Mouse (Mus musculus): ENCODE results near the gene Cadm2.
A peak's percentile ranks its signal among the peaks of the same experiment; 100 is the strongest.

The Cadm2 gene

DNA sequence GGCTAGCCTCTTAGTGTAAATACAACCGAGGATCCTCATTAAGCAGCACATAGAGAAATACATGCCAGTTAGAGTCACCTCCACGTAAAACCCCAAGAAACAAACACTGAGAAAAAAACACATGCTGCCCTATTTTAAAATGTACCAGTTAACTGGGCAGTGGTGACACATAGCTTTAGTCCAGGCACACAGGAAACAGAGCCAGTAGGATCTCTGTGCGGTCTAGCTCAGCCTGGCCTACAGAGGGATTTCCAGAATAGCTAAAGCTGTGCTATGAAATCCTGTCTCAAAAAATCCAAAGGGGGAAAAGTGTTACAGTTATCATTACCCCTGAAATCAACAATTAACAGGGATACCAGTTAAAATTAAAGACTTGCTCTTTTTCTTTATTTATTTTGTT is 498.9 kb downstream of the Cadm2 start:
- no peak for DNase-seq

DNA sequence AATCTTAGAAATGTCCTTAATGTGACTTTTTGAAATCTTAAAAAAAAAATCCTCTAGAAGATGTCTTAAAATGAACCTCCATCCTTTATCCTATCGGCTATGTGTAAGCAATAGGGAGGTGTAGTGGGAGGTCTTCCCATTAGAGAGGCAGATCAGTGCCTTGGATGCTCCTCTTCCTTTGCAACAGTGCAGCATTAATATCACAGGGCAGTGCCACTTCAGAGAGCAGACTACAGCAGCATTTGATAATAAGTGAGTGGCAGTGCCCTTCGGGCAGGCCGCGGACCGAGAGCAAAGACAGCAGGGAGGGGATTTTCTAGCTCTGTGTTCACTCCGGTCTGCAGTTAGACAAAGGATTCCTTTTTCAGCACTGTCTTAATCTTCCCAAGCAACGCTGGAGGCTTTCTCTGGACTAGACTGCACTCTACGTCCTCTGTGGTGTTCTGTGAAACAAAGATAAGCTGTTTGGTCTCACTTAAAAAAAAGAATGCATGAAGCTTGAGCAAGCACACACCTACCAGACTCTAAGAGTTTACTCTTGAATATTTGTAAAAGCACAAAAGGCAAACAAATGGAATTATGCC is 514.1 kb downstream of the Cadm2 start:
- DNase-seq = no peak

- peak; percentile 86 for DNase-seq
Observed at GRCm38 (mm10) chr16:67096706-67097105, 524.0 kb downstream of the Cadm2 start.

DNA sequence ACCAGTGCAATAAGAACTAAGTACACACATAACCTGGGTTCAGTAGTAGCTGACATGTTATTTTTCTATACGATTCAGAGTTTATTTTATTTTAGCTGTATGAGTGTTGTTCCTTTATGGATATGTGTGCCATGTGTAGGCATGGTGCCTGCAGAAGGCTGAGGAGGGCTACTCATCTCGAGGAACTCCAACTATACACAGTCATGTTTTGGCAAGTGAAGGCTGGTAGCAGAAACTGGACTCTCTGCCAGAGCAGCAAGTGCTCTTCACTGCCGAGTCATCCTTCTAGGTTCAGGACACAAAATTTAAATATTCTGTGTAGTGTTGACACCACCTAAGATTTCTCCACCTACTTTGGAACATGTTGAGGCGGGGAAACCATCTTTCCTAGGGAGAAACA is 524.8 kb downstream of the Cadm2 start:
- DNase-seq = no peak

- no peak for DNase-seq
Observed at GRCm38 (mm10) chr16:67089747-67090146, 531.0 kb downstream of the Cadm2 start.

DNA sequence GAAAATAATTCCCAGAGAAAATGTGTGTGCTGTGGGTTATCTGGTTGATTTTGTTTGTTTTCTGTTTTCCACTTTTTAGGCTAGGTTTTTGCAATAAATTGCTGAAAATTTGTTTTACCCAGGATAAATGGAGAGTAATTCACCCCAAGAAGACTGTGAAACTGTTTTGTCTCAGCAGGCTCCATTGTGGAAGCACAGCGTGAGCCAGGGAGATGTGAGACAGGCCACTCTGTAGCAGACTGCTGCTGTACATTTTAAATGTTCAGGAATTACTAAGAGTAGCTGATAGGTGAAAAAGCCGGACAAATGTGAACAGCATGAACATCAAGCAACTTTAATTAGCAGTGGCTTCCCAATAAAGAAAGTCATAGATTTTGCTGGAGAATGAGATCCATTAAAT is 541.4 kb downstream of the Cadm2 start:
- DNase-seq = peak; percentile 68

- no peak for DNase-seq
Observed at GRCm38 (mm10) chr16:67076169-67076895, 544.4 kb downstream of the Cadm2 start.

- DNase-seq = no peak
Observed at GRCm38 (mm10) chr16:67068461-67068860, 552.2 kb downstream of the Cadm2 start.

GRCm38 (mm10) chr16:67030918-67031317 is 589.8 kb downstream of the Cadm2 start:
- no peak for DNase-seq

- no peak for DNase-seq
Observed at GRCm38 (mm10) chr16:67019856-67020255, 600.9 kb downstream of the Cadm2 start.

- DNase-seq = no peak
Observed at GRCm38 (mm10) chr16:67017710-67018109, 603.0 kb downstream of the Cadm2 start.

- no peak for DNase-seq
Observed at GRCm38 (mm10) chr16:67003161-67003560, 617.5 kb downstream of the Cadm2 start.

DNA sequence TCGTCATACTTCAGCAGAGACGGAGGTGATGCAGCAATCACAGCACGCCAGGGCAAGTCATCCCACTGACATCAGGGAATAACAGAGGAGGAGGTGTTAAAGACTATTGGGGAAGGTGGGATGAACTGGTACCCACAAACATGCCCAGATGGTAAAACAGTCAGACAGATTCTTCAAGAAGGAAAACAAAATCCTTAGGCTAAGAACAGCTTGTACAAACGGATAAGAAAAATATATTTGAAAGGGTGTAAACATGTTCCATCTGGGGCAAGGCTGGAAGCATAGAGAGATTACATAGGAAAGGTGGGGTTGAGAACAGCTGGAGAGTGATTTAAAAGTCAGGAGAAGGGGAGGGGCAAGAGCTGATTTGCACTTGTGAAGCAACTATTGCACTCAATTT is 619.0 kb downstream of the Cadm2 start:
- DNase-seq = peak; percentile 35

- no peak for DNase-seq
Observed at GRCm38 (mm10) chr16:66997461-66997860, 623.2 kb downstream of the Cadm2 start.

- no peak for DNase-seq
Observed at GRCm38 (mm10) chr16:66987741-66988140, 633.0 kb downstream of the Cadm2 start.

DNA sequence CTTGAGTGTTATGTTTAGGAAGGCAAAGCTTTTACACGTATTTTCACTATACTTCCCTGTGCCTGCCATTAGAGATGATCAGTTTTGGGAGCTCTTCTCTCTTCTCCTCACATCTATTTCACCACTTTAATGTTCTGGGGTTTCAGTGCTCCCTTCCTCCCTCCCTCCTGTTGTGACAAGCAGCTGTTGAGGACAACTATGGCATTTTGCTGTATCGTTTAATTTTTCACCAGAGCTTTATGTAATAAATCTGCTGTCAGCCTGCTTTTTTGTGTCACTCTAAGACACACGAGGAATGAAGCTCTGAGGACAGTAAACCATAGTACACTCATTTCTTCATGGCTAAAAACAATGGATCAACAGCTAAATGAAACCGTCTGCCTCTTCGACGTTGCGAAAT is 633.8 kb downstream of the Cadm2 start:
- no peak for DNase-seq

- DNase-seq = no peak
Observed at GRCm38 (mm10) chr16:66970912-66971311, 649.8 kb downstream of the Cadm2 start.

- peak; percentile 61 for DNase-seq
Observed at GRCm38 (mm10) chr16:66969520-66970144, 651.1 kb downstream of the Cadm2 start.

DNA sequence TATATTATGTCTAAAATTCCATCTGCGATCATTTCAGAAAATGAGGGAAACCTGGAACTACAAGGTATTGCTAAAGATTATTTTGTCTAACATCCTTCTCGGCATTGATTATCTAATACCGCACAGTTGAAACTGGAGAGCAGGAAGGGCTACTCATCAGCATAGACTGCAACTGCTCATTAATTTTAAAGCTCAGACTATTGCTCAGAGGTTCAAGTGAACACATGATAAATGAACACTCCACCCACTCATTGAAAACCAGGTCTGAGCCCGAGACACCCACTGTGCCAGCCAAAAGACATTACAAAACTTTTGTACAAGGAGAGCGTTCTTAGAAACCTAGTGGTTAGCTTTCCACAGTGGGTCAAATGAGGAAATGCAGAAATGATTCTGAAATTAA is 652.4 kb downstream of the Cadm2 start:
- DNase-seq = no peak

DNA sequence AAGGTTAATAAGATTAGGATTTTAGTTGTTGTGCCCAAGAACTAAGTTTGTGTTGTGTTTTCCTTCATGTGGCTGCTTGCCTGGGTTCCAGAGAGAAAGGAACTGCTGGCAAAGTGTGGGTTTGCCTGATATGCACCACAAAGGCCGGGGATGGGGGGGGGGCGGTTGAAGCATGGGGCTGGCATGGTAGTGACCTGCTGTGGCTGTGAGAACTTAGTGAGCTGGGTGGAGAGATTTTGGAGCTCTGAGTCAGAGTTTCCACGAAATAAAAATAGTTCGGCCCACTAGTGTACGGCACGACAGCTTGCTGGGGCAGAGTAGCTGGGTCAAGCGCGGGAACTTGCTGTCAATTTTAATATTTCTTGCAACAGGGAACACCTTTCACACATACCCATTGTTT is 653.0 kb downstream of the Cadm2 start:
- peak; percentile 51 for DNase-seq

DNA sequence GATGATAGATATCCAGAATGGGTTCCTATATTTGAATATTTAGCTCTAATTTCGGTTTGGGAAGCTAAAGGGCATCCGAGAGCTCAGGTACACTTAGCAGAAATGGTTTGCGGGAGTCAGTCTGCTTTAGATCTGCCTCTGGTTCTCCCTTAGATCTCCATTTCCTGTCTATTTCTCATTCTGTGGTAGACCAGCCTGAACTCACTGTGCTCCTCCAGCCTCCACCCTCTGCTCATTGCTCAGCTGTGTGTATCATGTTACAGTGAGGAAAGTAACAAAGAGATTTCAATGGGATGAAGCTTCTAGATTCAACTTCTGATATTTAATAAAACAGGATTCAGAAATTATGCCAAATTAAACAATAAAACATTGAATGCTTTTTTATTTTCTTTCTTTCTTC is 661.6 kb downstream of the Cadm2 start:
- DNase-seq = no peak

- no peak for DNase-seq
Observed at GRCm38 (mm10) chr16:66955876-66956275, 664.8 kb downstream of the Cadm2 start.

GRCm38 (mm10) chr16:66936332-66936731 is 684.4 kb downstream of the Cadm2 start:
- no peak for DNase-seq

GRCm38 (mm10) chr16:66925517-66925916 is 695.2 kb downstream of the Cadm2 start:
- no peak for DNase-seq

All from heart, adult 11 months (tissue).